Mouse (Mus musculus) midbrain, embryonic 16.5 days (tissue): Measurements from ENCODE around the gene Jhy. TPM values are rescaled to one million over a fixed set of nuclear protein-coding genes. Genes with fewer than 3 reads are reported as not detected.

Source experiments
- polyA plus RNA-seq: library from polyadenylated mRNA; unstranded; fragments of >200 nt; fragmentation: Nextera tagmentation; extraction: Ambion mirVana; gene quantifications from 2 replicates; pipeline ENCODE4 v1.2.1, GENCODE M21; 2015

Gene Jhy
- polyA plus RNA-seq, 1 experiment from 2014 or later: 1.2 TPM

Other genes with a start within 250 kb of the Jhy start
- gene Hspa8, start 163.1 kb downstream of the Jhy start, polyA plus RNA-seq: 3,317 and 3,489 TPM in 2 replicates
- gene Bsx, start 90.0 kb downstream of the Jhy start, polyA plus RNA-seq: 1.8 and 2.5 TPM in 2 replicates
- 0.21 TPM in 2 replicates for gene Crtam, start 40.5 kb upstream of the Jhy start, polyA plus RNA-seq
- gene Ubash3b, start 197.6 kb upstream of the Jhy start, polyA plus RNA-seq: 23.2 and 24.2 TPM in 2 replicates